Mouse (Mus musculus): ENCODE data around the gene Aimp2. TPM values are rescaled to one million over a fixed set of nuclear protein-coding genes. Genes with fewer than 3 reads are reported as not detected.
A peak's percentile ranks its signal among the peaks of the same experiment; 100 is the strongest.

Gene Aimp2
- total RNA-seq, 2 experiments from 2014 or later: 32.2 to 33.4 TPM

DNA sequence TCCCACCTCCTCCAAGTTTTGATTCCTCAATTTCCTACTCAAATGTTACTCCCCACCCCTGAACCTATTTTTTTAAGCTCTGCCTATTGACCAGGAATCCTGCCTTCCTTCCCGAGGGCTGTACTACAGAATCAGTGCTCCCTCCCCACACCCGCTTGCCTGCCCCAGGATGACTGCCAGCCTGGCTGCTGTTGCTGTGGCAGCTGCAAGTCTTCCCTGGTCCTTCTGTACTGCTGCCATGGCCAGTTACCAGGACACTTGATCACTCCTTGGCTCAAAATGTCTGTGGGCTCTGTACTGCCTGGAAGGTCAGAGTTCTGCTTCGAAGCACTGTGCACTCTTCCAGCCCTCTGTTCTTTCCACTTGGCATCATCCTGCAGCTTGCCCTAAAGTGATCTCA lies 7.5 kb downstream of the Aimp2 start:
- DNase-seq: peak; percentile 55 to 78

DNA sequence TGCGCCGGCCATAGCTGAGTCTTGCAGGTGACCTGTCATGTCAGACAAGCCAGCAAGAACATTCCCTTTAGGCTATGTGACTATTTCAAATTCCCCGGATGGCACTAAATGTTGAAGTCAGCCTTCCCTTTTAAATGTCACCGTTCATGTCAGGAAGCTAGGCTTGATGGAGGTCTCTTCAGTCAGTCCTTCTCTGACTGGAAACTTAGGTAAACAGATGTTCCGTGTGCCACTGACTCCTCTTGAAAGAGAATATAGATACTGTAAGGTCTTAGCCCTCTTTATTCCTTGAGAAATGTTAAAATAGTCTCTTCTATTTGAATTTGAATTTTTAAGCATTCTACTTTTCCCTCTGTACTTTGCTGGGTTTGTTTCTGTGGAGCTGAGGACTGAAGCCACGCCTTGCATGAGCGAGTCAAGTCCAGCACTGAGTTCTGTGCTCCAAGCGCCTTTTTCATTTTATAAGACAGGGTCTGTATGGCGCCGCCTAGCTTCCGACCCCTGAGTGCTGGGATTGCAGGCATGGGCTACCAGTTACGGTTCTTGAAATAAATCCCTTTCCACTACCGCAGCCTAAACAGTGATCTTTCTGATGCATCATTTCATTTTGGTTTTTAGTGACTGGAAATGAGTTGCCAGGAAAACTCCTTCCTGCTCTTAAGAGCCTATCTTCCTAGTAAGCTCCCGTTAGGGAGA lies 11.9 kb downstream of the Aimp2 start, which contains the start of gene Ankrd61:
Gene Ankrd61 (minus strand): TSS at position 51 of the 696 bp plus-strand sequence.
- no peak for DNase-seq

DNA sequence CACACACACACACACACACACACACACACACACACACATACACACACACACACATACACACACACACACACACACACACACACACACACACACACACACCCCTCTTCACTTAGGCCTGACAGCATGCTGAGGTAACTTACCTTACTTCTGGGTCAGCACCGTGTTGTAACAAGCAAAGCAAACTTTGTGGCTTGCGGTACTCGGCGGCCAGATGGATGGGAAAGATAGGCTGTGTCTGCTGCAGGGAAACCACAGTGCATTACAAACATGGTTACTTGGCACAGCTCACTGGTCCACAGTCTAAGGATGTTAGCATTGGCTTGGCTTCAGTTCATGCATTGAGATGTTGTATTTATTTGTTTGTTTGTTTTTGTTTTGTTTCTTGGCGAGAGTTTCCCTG lies 16.3 kb downstream of the Aimp2 start:
- DNase-seq: no peak

DNA sequence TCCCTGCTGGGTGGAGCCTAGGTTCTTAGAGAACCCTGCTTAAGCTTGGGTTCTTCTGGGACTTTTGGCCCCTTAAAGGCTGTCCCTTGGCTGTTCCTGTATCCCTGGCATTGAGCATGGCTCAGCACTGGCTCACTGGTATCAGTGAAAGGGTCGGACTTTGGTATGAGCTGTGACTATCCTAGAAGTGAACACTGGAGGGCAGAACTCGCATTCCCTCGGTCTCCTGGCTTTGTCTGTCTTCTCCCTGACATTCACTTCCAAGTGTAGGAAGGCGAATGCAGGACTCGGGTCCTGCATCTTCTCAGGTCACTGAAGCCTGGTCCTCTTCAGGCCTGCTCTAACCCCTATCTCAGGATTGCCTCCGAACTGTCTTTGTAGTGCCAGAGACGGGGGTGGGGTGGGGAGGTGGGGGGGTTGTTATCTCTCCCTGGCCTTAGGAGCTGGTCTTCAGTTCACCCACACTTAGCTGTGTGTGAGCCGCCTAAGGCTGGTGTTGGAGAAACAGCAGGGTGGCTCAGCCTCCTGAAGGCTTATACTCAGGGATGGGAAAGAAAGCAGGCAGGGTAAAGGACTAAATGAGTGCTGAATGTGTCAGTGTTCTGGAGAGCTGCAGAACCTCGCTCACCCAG lies 17.3 kb downstream of the Aimp2 start:
- no peak for DNase-seq

DNA sequence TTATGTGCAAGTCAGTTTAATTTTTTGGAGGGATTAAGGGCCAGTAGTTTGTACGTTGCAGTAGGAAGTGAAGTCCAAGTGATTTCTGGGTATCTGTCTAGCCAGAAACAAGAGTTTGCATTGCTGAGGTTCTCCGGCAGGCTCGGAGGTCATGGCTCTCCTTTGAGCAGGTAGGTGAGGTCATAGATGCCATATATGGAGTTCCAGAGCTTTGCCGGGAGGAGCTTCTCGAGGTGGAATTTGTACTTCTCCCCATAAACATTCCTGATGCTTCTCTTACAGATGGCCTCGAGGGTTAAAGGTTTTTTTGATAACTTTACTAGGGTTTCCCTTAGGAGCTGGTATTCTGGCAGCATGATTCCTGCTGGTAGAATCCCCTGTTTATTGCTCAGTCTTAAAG lies 18.9 kb downstream of the Aimp2 start:
- DNase-seq: no peak

DNA sequence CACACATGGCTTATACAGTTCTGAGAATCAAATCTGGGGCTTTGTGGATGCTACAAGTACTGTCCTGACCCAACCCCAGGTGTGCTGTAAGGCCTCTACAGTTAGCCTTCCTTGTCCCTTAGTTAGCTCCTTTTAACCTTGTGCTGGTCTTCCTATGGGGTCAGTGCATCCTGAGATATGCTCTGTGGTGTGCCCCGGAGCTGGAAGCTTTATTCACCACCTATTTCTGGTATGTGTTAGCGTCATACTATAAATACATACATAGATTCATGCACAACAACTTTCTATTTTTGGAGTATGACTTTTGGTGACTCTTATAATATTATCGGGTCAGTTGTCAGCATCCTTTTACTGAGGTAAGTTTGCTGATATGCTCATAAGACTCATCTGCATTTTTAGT lies 24.4 kb downstream of the Aimp2 start:
- no peak for DNase-seq

DNA sequence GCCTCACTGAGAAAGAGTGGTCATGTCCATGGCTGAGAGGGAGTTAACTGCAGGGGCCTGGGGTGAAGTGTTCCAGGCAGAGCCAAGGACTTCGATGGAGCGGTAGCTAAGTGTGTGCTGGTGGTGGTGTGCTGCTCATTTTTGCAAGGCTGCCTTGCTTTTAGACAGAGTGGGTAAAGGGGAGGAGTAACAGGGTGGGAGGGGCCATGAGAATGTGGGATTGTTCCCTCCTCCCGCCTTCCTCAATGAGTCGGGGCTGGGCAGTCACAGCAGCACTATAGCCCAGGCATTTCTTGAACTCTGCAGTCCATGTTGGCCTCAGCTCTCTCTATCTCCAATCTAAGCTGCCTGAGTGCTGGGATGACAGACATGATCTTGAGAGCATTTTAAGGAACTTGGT lies 35.1 kb downstream of the Aimp2 start:
- no peak for DNase-seq

DNA sequence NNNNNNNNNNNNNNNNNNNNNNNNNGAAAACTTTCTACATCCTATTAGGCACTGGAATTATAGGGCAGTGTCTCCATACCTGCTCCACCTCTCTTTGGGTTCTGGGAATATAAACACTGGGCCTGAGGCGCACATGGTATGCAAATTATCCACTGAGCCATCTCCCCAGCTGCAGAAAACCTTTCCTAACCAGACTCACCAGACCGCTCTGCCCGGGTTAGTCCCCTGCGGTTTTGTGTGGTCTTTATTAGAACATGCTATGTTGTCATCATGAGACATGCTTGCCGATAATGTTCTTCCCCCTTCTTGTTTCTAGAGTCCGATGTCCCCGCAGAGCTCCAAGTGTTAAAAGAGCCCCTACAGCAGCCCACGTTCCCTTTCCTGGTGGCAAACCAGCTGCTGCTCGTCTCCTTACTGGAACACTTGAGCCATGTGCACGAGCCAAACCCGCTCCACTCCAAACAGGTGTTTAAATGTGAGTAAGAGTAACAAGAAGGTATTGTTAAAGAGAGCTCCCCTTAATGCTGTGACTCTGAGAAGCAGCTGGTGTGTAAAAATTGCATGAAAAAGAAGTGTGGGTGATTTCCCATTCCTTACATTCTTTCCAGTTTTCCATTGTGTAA lies 38.0 kb downstream of the Aimp2 start:
- DNase-seq: no peak

Other genes with a start within 250 kb of the Aimp2 start
- gene Usp42, start 177.6 kb downstream of the Aimp2 start, total RNA-seq (2021): 1 to 10 TPM; 5.1 to 5.3 TPM
- 10 to 100 TPM; 17.1 to 21.2 TPM for gene Eif2ak1, start 92.1 kb downstream of the Aimp2 start, total RNA-seq (2021)
- gene Ankrd61, start 12.2 kb downstream of the Aimp2 start, total RNA-seq (2021): not detected
- 1 to 10 TPM; 2.9 to 3.6 TPM for gene Pms2, start 117 bp upstream of the Aimp2 start, total RNA-seq (2021)
- not detected for gene Gm42421, start 18.3 kb upstream of the Aimp2 start, total RNA-seq (2021)
- under 1 TPM; 0.22 to 0.90 TPM for gene Rsph10b, start 23.2 kb upstream of the Aimp2 start, total RNA-seq (2021)
- 10 to 100 TPM; 25.1 to 28.1 TPM for gene Ccz1, start 105.0 kb upstream of the Aimp2 start, total RNA-seq (2021)
- gene Ocm, start 116.8 kb upstream of the Aimp2 start, total RNA-seq (2021): not detected
- 10 to 100 TPM; 29.7 to 31.3 TPM for gene Lmtk2, start 190.6 kb upstream of the Aimp2 start, total RNA-seq (2021)

Data from heart, adult 18-20 months (tissue).